Mouse (Mus musculus) MEL (cell line): ENCODE results near the gene Aifm1. TPM values are rescaled to one million over a fixed set of nuclear protein-coding genes. Genes with fewer than 3 reads are reported as not detected.

ENCODE experiments used
- polyA plus RNA-seq, 2 experiments: library from polyadenylated mRNA; stranded (reverse) in 1 of 2; unstranded in 1 of 2; fragments of >175 nt in 1 of 2; fragments of >200 nt in 1 of 2; gene quantifications; 2 replicates each; pipeline versions ENCODE4 v1.2.1 to v1.2.4; 2012; ENCODE audit warnings: low replicate concordance in 2 of 2, low read depth in 1 of 2; ENCODE audit not compliant: insufficient read length in 2 of 2, insufficient read depth in 1 of 2, missing spikeins in 1 of 2
- total RNA-seq: library from RNA; depleted of rRNA; stranded (reverse); fragments of 300-350 nt; gene quantifications from 2 replicates; pipeline ENCODE4 v1.2.3, GENCODE M21; 2012; rRNA removed

Gene Aifm1
- total and polyA plus RNA-seq, 3 experiments, result 69.1 to 99.1 TPM; not detected in 1

Other genes with a start within 250 kb of the Aifm1 start
- gene Bcorl1, start 172.2 kb downstream of the Aifm1 start, total RNA-seq, result 3.0 and 3.6 TPM in 2 replicates
- gene Bcorl1, start 172.2 kb downstream of the Aifm1 start, polyA plus RNA-seq, result 10 to 100 TPM in 1 of 2 experiments, not detected in 1; 12.9 TPM
- gene Elf4, start 50.4 kb downstream of the Aifm1 start, total RNA-seq, result 3.4 and 4.0 TPM in 2 replicates
- 10 to 100 TPM in 1 of 2 experiments, not detected in 1; 15.3 TPM for gene Elf4, start 50.4 kb downstream of the Aifm1 start, polyA plus RNA-seq
- gene Rab33a, start 5.7 kb upstream of the Aifm1 start, total RNA-seq, result not detected in 2 replicates
- under 1 TPM in 1 of 2 experiments, not detected in 1; 0.46 TPM for gene Rab33a, start 5.7 kb upstream of the Aifm1 start, polyA plus RNA-seq
- gene Zfp280c, start 80.9 kb upstream of the Aifm1 start, total RNA-seq, result 12.2 and 14.2 TPM in 2 replicates
- 10 to 100 TPM in 1 of 2 experiments, not detected in 1; 16.7 TPM for gene Zfp280c, start 80.9 kb upstream of the Aifm1 start, polyA plus RNA-seq
- gene Slc25a14, start 109.8 kb upstream of the Aifm1 start, total RNA-seq, result 5.9 and 6.9 TPM in 2 replicates
- gene Slc25a14, start 109.8 kb upstream of the Aifm1 start, polyA plus RNA-seq, result 1 to 10 TPM in 1 of 2 experiments, not detected in 1; 5.8 TPM
- not detected in 2 replicates for gene Gpr119, start 160.9 kb upstream of the Aifm1 start, total RNA-seq
- not detected for gene Gpr119, start 160.9 kb upstream of the Aifm1 start, polyA plus RNA-seq
- gene Rbmx2, start 181.4 kb upstream of the Aifm1 start, total RNA-seq, result 18.6 and 21.2 TPM in 2 replicates
- 10 to 100 TPM in 1 of 2 experiments, not detected in 1; 17.0 TPM for gene Rbmx2, start 181.4 kb upstream of the Aifm1 start, polyA plus RNA-seq